Mouse (Mus musculus): ENCODE measurements around the gene Mt3. TPM values are rescaled to one million over a fixed set of nuclear protein-coding genes. Genes with fewer than 3 reads are reported as not detected.

The Mt3 gene
- polyA plus RNA-seq (2015; fragmentation: Nextera tagmentation; extraction: Ambion mirVana), result 623 and 627 TPM in 2 replicates

GRCm38 (mm10) chr8:94152513-94153300 is at the start of gene Mt3:
Gene Mt3, plus strand, starts transcription at chr8:94152607.

DNA sequence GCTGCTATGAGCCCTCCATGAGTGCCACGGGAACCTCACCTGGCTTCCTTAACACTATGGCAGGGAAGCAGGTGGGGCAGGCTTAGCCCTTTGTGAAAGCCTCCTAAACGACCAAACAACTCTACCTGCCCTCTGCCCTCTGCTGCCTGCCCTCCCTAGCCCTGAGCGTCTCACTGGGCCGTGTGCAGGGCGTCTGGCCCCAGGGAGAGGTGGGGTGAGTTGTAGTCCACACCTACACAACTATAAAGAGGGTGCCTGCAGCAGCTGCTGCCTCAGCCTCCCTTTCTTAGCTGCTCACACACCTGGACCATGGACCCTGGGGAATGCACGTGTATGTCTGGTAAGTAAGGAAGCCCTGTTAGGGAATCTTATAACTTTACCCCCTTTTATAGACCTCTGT is 15.5 kb upstream of the Mt3 start, which contains the start of gene Mt4:
Gene Mt4 (plus strand): TSS at position 265 of the 400 bp plus-strand sequence.

GRCm38 (mm10) chr8:94172075-94172808 is 19.8 kb downstream of the Mt3 start, which contains the start of gene Mt2:
Gene Mt2, plus strand, starts transcription at chr8:94172664.

DNA sequence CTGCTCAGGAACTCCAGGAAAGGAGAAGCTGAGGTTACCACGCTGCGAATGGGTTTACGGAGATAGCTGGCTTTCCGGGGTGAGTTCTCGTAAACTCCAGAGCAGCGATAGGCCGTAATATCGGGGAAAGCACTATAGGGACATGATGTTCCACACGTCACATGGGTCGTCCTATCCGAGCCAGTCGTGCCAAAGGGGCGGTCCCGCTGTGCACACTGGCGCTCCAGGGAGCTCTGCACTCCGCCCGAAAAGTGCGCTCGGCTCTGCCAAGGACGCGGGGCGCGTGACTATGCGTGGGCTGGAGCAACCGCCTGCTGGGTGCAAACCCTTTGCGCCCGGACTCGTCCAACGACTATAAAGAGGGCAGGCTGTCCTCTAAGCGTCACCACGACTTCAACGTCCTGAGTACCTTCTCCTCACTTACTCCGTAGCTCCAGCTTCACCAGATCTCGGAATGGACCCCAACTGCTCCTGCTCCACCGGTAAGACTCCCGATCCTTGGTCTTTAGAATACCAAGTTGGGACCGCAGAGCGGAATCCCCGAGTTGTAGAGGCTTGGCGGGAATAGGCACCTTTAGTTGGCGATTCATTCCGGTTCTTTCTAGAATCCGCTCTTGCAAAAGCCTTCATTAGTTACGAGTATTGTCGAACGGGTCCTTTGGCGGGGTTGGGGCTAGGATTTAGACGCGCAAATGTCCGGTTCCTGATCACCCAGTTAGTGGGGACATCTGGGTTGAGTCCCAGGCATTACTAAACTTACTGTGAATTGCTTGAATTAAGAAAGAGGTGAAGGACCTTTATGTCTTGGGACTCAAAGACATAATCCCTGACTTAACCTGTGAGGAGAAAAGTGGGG is 26.7 kb downstream of the Mt3 start, which contains the start of gene Mt1:
Gene Mt1 (plus strand): TSS at position 226 of the 856 bp plus-strand sequence.

Other genes starting within 250 kb of the Mt3 start
- gene Amfr, start 139.8 kb upstream of the Mt3 start, polyA plus RNA-seq (2015; fragmentation: Nextera tagmentation; extraction: Ambion mirVana), result 91.0 and 94.7 TPM in 2 replicates
- gene Nudt21, start 115.6 kb upstream of the Mt3 start, polyA plus RNA-seq (2015; fragmentation: Nextera tagmentation; extraction: Ambion mirVana), result 73.3 and 85.1 TPM in 2 replicates
- 10.9 and 11.9 TPM in 2 replicates for gene Ogfod1, start 115.4 kb upstream of the Mt3 start, polyA plus RNA-seq (2015; fragmentation: Nextera tagmentation; extraction: Ambion mirVana)
- gene Bbs2, start 53.7 kb upstream of the Mt3 start, polyA plus RNA-seq (2015; fragmentation: Nextera tagmentation; extraction: Ambion mirVana), result 13.0 and 16.5 TPM in 2 replicates
- not detected in 2 replicates for gene Mt4, start 15.4 kb upstream of the Mt3 start, polyA plus RNA-seq (2015; fragmentation: Nextera tagmentation; extraction: Ambion mirVana)
- 227 and 238 TPM in 2 replicates for gene Mt2, start 20.1 kb downstream of the Mt3 start, polyA plus RNA-seq (2015; fragmentation: Nextera tagmentation; extraction: Ambion mirVana)
- 869 and 1,015 TPM in 2 replicates for gene Mt1, start 26.5 kb downstream of the Mt3 start, polyA plus RNA-seq (2015; fragmentation: Nextera tagmentation; extraction: Ambion mirVana)
- gene Nup93, start 62.0 kb downstream of the Mt3 start, polyA plus RNA-seq (2015; fragmentation: Nextera tagmentation; extraction: Ambion mirVana), result 34.2 and 36.5 TPM in 2 replicates
- gene Slc12a3, start 176.6 kb downstream of the Mt3 start, polyA plus RNA-seq (2015; fragmentation: Nextera tagmentation; extraction: Ambion mirVana), result 0.12 and 0.17 TPM in 2 replicates
- 66.4 and 66.9 TPM in 2 replicates for gene Herpud1, start 233.8 kb downstream of the Mt3 start, polyA plus RNA-seq (2015; fragmentation: Nextera tagmentation; extraction: Ambion mirVana)